Mouse (Mus musculus) ES-Bruce4 (cell line): ENCODE measurements at regions not wholly inside any gene's neighbourhood (a gene's known extent, or its start where the extent isn't known, plus 50 kb on each side); places are given as distances from the start of the nearest gene placed in this dataset.
A peak's percentile ranks its signal among the peaks of the same experiment; 100 is the strongest.

Experiments used
- H3K27ac ChIP-seq: 2 replicates; pipeline ENCODE4 v1.5.1; 2012; ENCODE audit warnings: low read length, inconsistent platforms; ENCODE audit not compliant: insufficient read depth
- H3K27me3 ChIP-seq: 2 replicates; pipeline ENCODE4 v1.6.1; 2012; ENCODE audit warnings: mild to moderate bottlenecking, low read length, inconsistent platforms; ENCODE audit not compliant: control insufficient read depth, poor library complexity, insufficient read depth, severe bottlenecking
- H3K36me3 ChIP-seq: 2 replicates; pipeline ENCODE4 v1.6.1; 2012; ENCODE audit warnings: inconsistent platforms, mild to moderate bottlenecking, low read length, moderate library complexity; ENCODE audit not compliant: control insufficient read depth, poor library complexity, insufficient read depth, severe bottlenecking
- H3K4me1 ChIP-seq: one replicate; pipeline ENCODE4 v1.8.1; 2011; ENCODE audit warnings: low read length; ENCODE audit not compliant: control insufficient read depth, insufficient read depth
- H3K4me3 ChIP-seq: 2 replicates; pipeline ENCODE4 v1.5.1; 2011; ENCODE audit warnings: low read depth, mild to moderate bottlenecking, low read length
- H3K9ac ChIP-seq: 2 replicates; pipeline ENCODE4 v1.6.1; 2012; ENCODE audit warnings: low read depth, mild to moderate bottlenecking, inconsistent platforms; ENCODE audit not compliant: poor library complexity, severe bottlenecking
- H3K9me3 ChIP-seq: replicated peaks from 2 replicates; pipeline ENCODE4 v1.6.1; 2012; ENCODE audit warnings: mild to moderate bottlenecking, low read length, inconsistent platforms; ENCODE audit not compliant: control insufficient read depth, poor library complexity, insufficient read depth, severe bottlenecking
- CTCF ChIP-seq: IDR thresholded peaks from one replicate; pipeline ENCODE4 v1.8.1; 2011; ENCODE audit warnings: low read depth, low read length
- EP300 ChIP-seq: IDR thresholded peaks from 2 replicates; pipeline ENCODE4 v1.6.1; 2011; ENCODE audit warnings: low read depth, low read length; ENCODE audit not compliant: insufficient read depth
- POLR2A ChIP-seq: IDR thresholded peaks from one replicate; pipeline ENCODE4 v1.8.1; 2011; ENCODE audit warnings: low read length; ENCODE audit not compliant: insufficient read depth

- Histone ChIP-seq H3K27me3 (no peaks in the 10 kb centered on the region), H3K4me1 (no peaks in the 10 kb centered on the region), H3K27ac (no peak overlapping the region), H3K9me3 (no peaks in the 10 kb centered on the region; the same call in 1 of the 2 replicates), H3K36me3 (no peaks in the 10 kb centered on the region), H3K4me3 (no peak overlapping the region), H3K9ac (no peak overlapping the region)
- TF ChIP-seq CTCF (no peak), EP300 (no peak), POLR2A (no peak)
Measured at GRCm38 (mm10) chr1:90481708-90482107, 121.1 kb upstream of the Cops8 start.

- Histone ChIP-seq H3K9me3 (no peaks in the 10 kb centered on the region), H3K4me1 (peaks cover 2% of the 10 kb centered on the region), H3K27ac (no peak overlapping the region), H3K9ac (no peak overlapping the region), H3K27me3 (no peaks in the 10 kb centered on the region), H3K4me3 (no peak overlapping the region), H3K36me3 (no peaks in the 10 kb centered on the region)
- TF ChIP-seq EP300 (no peak), CTCF (no peak), POLR2A (no peak)
Measured at GRCm38 (mm10) chr1:90486349-90486839, 116.4 kb upstream of the Cops8 start.

GRCm38 (mm10) chr1:90487886-90488285 lies 114.9 kb upstream of the Cops8 start:
- Histone ChIP-seq H3K36me3 (no peaks in the 10 kb centered on the region), H3K27ac (no peak overlapping the region), H3K27me3 (no peaks in the 10 kb centered on the region), H3K9ac (no peak overlapping the region), H3K4me1 (peaks cover 2% of the 10 kb centered on the region), H3K4me3 (no peak overlapping the region), H3K9me3 (no peaks in the 10 kb centered on the region)
- TF ChIP-seq POLR2A: no peak
- no peak for TF ChIP-seq EP300
- no peak for TF ChIP-seq CTCF

GRCm38 (mm10) chr1:90488991-90489390 lies 113.8 kb upstream of the Cops8 start:
- H3K9ac ChIP-seq: no peak overlapping the region
- no peaks in the 10 kb centered on the region for H3K36me3 ChIP-seq
- peaks cover 2% of the 10 kb centered on the region for H3K4me1 ChIP-seq
- H3K27ac ChIP-seq: no peak overlapping the region
- no peaks in the 10 kb centered on the region for H3K27me3 ChIP-seq
- H3K9me3 ChIP-seq: no peaks in the 10 kb centered on the region
- H3K4me3 ChIP-seq: no peak overlapping the region
- TF ChIP-seq POLR2A (no peak), CTCF (no peak), EP300 (no peak)

- Histone ChIP-seq H3K4me1 (peaks cover 2% of the 10 kb centered on the region), H3K27me3 (no peaks in the 10 kb centered on the region), H3K36me3 (no peaks in the 10 kb centered on the region), H3K4me3 (no peak overlapping the region), H3K9me3 (no peaks in the 10 kb centered on the region), H3K9ac (no peak overlapping the region), H3K27ac (no peak overlapping the region)
- TF ChIP-seq CTCF (no peak), POLR2A (no peak)
Measured at GRCm38 (mm10) chr1:90490335-90490734, 112.4 kb upstream of the Cops8 start.

- H3K9ac ChIP-seq: no peak overlapping the region
- H3K9me3 ChIP-seq: no peaks in the 10 kb centered on the region
- 0 out of 2 replicates have a peak, but pooled peaks have one; percentile 23 for TF ChIP-seq EP300
- TF ChIP-seq CTCF: no peak
- no peak for TF ChIP-seq POLR2A
- no peaks in the 10 kb centered on the region for H3K27me3 ChIP-seq
- no peaks in the 10 kb centered on the region for H3K36me3 ChIP-seq
- H3K4me1 ChIP-seq: no peaks in the 10 kb centered on the region
- H3K4me3 ChIP-seq: no peak overlapping the region
- no peak overlapping the region for H3K27ac ChIP-seq
Measured at GRCm38 (mm10) chr1:90493481-90493880, 109.3 kb upstream of the Cops8 start.

- H3K27me3 ChIP-seq: no peaks in the 10 kb centered on the region
- H3K36me3 ChIP-seq: no peaks in the 10 kb centered on the region
- no peak for TF ChIP-seq POLR2A
- TF ChIP-seq EP300: no peak
- TF ChIP-seq CTCF: no peak
- H3K9me3 ChIP-seq: 0 out of 2 replicates have a peak, but pooled peaks cover 2% of the 10 kb centered on the region
- H3K4me3 ChIP-seq: no peak overlapping the region
- no peak overlapping the region for H3K27ac ChIP-seq
- no peaks in the 10 kb centered on the region for H3K4me1 ChIP-seq
- H3K9ac ChIP-seq: no peak overlapping the region
Measured at GRCm38 (mm10) chr1:90495174-90495573, 107.6 kb upstream of the Cops8 start.
